Mouse (Mus musculus) layer of hippocampus, adult 8-10 months (tissue): Measurements from ENCODE around the gene Mettl7b. TPM values are rescaled to one million over a fixed set of nuclear protein-coding genes. Genes with fewer than 3 reads are reported as not detected.
"Not testable (repeated sequence)": the region's sequence is repeated elsewhere in the genome, so short reads cannot be mapped to it uniquely, and the experiment has no call there.

Source experiments
- DNase-seq, 2 experiments: peaks; one replicate each; pipeline ENCODE4 v3.0.0; 2022; ENCODE audit warnings: low spot score in 2 of 2
- total RNA-seq, 4 experiments: library from RNA; stranded (reverse); gene quantifications; 2 replicates each; pipeline ENCODE4 v1.2.4; 2022

Gene Mettl7b
- total RNA-seq = not detected

- DNase-seq = no peak
These were observed at the start of gene Mettl7b for GRCm38 (mm10) chr10:128960590-128961584. Gene Mettl7b (minus strand): TSS chr10:128960988.

- no peak for DNase-seq
These were observed 49.6 kb upstream of the Mettl7b start, which contains the start of gene Olfr763 for GRCm38 (mm10) chr10:129010288-129010841. Gene Olfr763 (plus strand): TSS chr10:129010791.

GRCm38 (mm10) chr10:129004032-129004920, 43.5 kb upstream of the Mettl7b start:
- DNase-seq = no peak

- DNase-seq = no peak
These were observed 35.8 kb upstream of the Mettl7b start for GRCm38 (mm10) chr10:128996523-128997040.

- DNase-seq = no peak
These were observed 35.0 kb upstream of the Mettl7b start for GRCm38 (mm10) chr10:128995796-128996195.

GRCm38 (mm10) chr10:128990994-128991393, 30.2 kb upstream of the Mettl7b start:
- no peak for DNase-seq

- not testable (repeated sequence) for DNase-seq
These were observed 29.5 kb upstream of the Mettl7b start for GRCm38 (mm10) chr10:128990129-128990850.

GRCm38 (mm10) chr10:128989131-128989530, 28.3 kb upstream of the Mettl7b start, which contains the start of gene Olfr9:
Gene Olfr9 (plus strand): TSS chr10:128989431.
- not testable (repeated sequence) for DNase-seq

- DNase-seq = no peak
These were observed 20.0 kb upstream of the Mettl7b start for GRCm38 (mm10) chr10:128980644-128981365.

- peak; percentile 36 to 57 for DNase-seq
These were observed 16.8 kb upstream of the Mettl7b start for GRCm38 (mm10) chr10:128977522-128978114.

GRCm38 (mm10) chr10:128976395-128976794, 15.6 kb upstream of the Mettl7b start:
- no peak for DNase-seq

- no peak for DNase-seq
These were observed 12.1 kb upstream of the Mettl7b start for GRCm38 (mm10) chr10:128972841-128973240.

- DNase-seq = no peak
These were observed 10.0 kb upstream of the Mettl7b start for GRCm38 (mm10) chr10:128970740-128971250.

GRCm38 (mm10) chr10:128968341-128968749, 7.6 kb upstream of the Mettl7b start:
- DNase-seq = no peak

GRCm38 (mm10) chr10:128965871-128966270, 5.1 kb upstream of the Mettl7b start:
- DNase-seq = no peak

- DNase-seq = no peak
These were observed 4.2 kb upstream of the Mettl7b start for GRCm38 (mm10) chr10:128964961-128965360.

- DNase-seq = no peak
These were observed 646 bp downstream of the Mettl7b start for GRCm38 (mm10) chr10:128960142-128960541.

- DNase-seq = no peak
These were observed 2.4 kb downstream of the Mettl7b start for GRCm38 (mm10) chr10:128958340-128958739.
